Mouse (Mus musculus) embryonic facial prominence, embryonic 11.5 days (tissue): ENCODE results near the gene Pomgnt2. TPM values are rescaled to one million over a fixed set of nuclear protein-coding genes. Genes with fewer than 3 reads are reported as not detected.

Experiments used
- ATAC-seq: fragments of 200-750 bp; cut with Nextera tagmentation; replicated peaks from 2 replicates; pipeline ENCODE4 v1.8.0; 2017; ENCODE audit warnings: low read depth; ENCODE audit not compliant: insufficient number of reproducible peaks, low FRiP score, low TSS enrichment
- DNase-seq: peaks from one replicate; pipeline ENCODE4 v3.0.0-alpha.2; 2015; ENCODE audit warnings: low spot score
- H3K27ac ChIP-seq: fragments of 300-500 bp; sonication (generic); replicated peaks from 2 replicates; pipeline ENCODE4 v1.5.1; 2014; ENCODE audit warnings: mild to moderate bottlenecking, low read depth, low read length, control low read depth
- H3K27me3 ChIP-seq: fragments of 300-500 bp; sonication (generic); 2 replicates; pipeline ENCODE4 v1.6.1; 2014; ENCODE audit warnings: mild to moderate bottlenecking, low read length, moderate library complexity, mixed read lengths; ENCODE audit not compliant: control insufficient read depth, insufficient read depth
- H3K36me3 ChIP-seq: fragments of 300-500 bp; sonication (generic); replicated peaks from 2 replicates; pipeline ENCODE4 v1.6.1; 2014; ENCODE audit warnings: low read depth, mild to moderate bottlenecking, low read length, moderate library complexity, mixed read lengths; ENCODE audit not compliant: control insufficient read depth, insufficient read depth
- H3K4me1 ChIP-seq: fragments of 300-500 bp; sonication (generic); 2 replicates; pipeline ENCODE4 v1.6.1; 2014; ENCODE audit warnings: low read length, mixed read lengths; ENCODE audit not compliant: control insufficient read depth, insufficient read depth
- H3K4me2 ChIP-seq: fragments of 300-500 bp; sonication (generic); 2 replicates; pipeline ENCODE4 v1.6.1; 2014; ENCODE audit warnings: low read depth, mild to moderate bottlenecking, control low read depth, low read length, moderate library complexity
- H3K4me3 ChIP-seq: fragments of 300-500 bp; sonication (generic); 2 replicates; pipeline ENCODE4 v1.5.1; 2014; ENCODE audit warnings: low read depth, low read length, control low read depth
- H3K9ac ChIP-seq: fragments of 300-500 bp; sonication (generic); replicated peaks from 2 replicates; pipeline ENCODE4 v1.6.1; 2014; ENCODE audit warnings: mild to moderate bottlenecking, control low read depth, low read length
- H3K9me3 ChIP-seq: fragments of 300-500 bp; sonication (generic); replicated peaks from 2 replicates; pipeline ENCODE4 v1.6.1; 2016; ENCODE audit warnings: mild to moderate bottlenecking, low read length, inconsistent platforms, mixed read lengths; ENCODE audit not compliant: control insufficient read depth
- WGBS: fragments of 180-500 bp; shearing (Covaris S2); extraction: QIAGEN DNeasy Blood & Tissue Kit; methylation state at CpG from one replicate; pipeline ENCODE4 v1.1.7; 2014; 5-methylcytosine and 5-hydroxymethylcytosine counted together
- polyA plus RNA-seq: library from polyadenylated mRNA; unstranded; fragments of >200 nt; fragmentation: Nextera tagmentation; extraction: Ambion mirVana; gene quantifications from 2 replicates; pipeline ENCODE4 v1.2.1, GENCODE M21; 2014

Gene Pomgnt2
- polyA plus RNA-seq, 1 experiment from 2014 or later = 6.9 TPM

DNA sequence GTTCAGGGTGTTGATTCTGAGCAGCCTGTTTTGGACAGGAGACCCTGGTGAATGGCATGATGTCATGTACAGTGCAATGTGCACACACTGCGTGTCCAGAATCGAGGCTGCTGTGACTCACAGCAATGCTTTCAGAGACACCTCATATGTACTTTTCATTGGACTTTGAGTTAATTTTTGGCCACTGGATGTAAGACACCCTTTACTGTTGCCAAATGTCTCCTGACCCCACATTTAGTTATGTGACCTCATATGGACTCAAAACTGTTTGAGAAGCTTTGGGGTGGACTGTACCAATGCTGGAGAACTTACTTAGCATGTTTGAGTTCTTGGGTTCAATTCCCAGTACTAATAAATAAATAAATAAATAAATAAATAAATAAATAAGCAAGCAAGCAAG lies 13.8 kb upstream of the Pomgnt2 start:
- DNase-seq = no peak
- Histone ChIP-seq H3K4me1 (no peaks in the 10 kb centered on the region), H3K9me3 (no peaks in the 10 kb centered on the region), H3K27ac (no peak overlapping the region), H3K36me3 (no peaks in the 10 kb centered on the region), H3K27me3 (no peaks in the 10 kb centered on the region), H3K9ac (no peak overlapping the region), H3K4me3 (no peak overlapping the region), H3K4me2 (no peak overlapping the region)
- WGBS = 87% methylated on average over 2 of the region's 2 CpGs
- no peak for ATAC-seq

DNA sequence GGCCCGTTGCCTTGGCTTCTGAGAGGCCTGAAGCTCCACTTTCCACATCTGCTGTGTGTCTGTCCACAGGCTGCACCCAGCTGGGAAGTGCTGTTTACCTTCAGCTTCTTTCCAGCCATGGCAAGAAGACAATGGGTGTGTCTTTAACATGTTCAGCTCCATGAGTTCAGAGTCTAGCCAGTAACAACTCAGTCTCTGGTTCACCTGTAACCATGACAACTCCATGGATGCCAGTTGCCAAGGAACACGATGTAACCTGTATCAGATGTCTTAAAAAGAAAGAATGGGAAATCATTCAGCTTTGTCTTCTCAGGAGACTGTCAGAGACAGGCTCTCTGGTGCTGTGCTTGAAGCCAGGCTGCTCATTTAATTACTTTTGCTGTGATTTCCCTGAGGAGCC lies 12.0 kb upstream of the Pomgnt2 start:
- H3K36me3 ChIP-seq = no peaks in the 10 kb centered on the region
- H3K27me3 ChIP-seq = no peaks in the 10 kb centered on the region
- WGBS = 45% methylated on average over 2 of the region's 2 CpGs
- ATAC-seq (no peak), DNase-seq (no peak)
- H3K4me2 ChIP-seq = no peak overlapping the region
- no peak overlapping the region for H3K4me3 ChIP-seq
- no peaks in the 10 kb centered on the region for H3K4me1 ChIP-seq
- no peak overlapping the region for H3K27ac ChIP-seq
- no peak overlapping the region for H3K9ac ChIP-seq
- no peaks in the 10 kb centered on the region for H3K9me3 ChIP-seq

DNA sequence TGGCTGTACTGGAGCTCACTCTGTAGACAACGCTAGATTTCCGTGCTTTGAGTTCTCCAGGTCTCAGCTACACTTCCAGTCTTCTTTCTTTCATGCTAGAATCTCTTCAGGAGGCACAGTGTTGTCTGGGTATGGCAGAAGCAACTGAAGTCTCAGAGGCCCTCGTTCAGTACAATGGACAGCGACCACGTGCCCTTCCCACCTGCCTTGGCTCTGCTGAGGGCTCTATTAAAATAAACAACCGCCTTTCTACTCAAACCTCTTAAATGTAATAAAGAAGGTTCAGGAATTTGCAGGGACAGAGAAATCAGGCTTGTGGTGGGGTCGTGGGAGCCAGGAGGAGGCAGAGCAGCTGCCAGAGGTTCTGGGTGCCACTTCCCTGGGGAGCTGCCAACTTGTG lies 9.7 kb upstream of the Pomgnt2 start:
- no peak overlapping the region for H3K4me3 ChIP-seq
- no peak overlapping the region for H3K4me2 ChIP-seq
- no peaks in the 10 kb centered on the region for H3K27me3 ChIP-seq
- H3K4me1 ChIP-seq = no peaks in the 10 kb centered on the region
- H3K27ac ChIP-seq = no peak overlapping the region
- WGBS = 10% methylated on average over 7 of the region's 7 CpGs
- no peak overlapping the region for H3K9ac ChIP-seq
- DNase-seq (peak; percentile 82), ATAC-seq (no peak)
- no peaks in the 10 kb centered on the region for H3K36me3 ChIP-seq
- H3K9me3 ChIP-seq = no peaks in the 10 kb centered on the region

DNA sequence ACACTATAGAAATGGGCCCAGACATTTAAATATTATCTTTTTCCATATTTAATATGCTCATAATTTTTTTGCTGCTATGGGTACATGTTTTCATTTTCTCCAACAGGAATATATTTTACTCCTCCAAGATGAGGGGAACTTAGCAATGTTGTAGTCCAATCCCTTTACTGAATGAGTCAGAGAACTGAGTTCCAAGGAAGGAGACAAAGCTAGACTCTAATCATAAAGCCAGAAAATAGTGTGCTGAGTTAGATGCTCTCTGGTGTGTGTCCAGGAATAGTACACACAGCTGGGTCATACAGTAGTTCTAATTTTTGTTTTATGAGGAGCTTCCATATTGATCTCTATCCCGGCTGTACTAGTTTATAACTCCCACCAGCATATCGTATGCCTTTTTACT lies 9.3 kb upstream of the Pomgnt2 start:
- Histone ChIP-seq H3K4me2 (no peak overlapping the region), H3K27me3 (no peaks in the 10 kb centered on the region), H3K9me3 (no peaks in the 10 kb centered on the region), H3K36me3 (no peaks in the 10 kb centered on the region), H3K9ac (no peak overlapping the region), H3K27ac (no peak overlapping the region), H3K4me1 (no peaks in the 10 kb centered on the region), H3K4me3 (no peak overlapping the region)
- WGBS = 92% methylated on average over 2 of the region's 2 CpGs
- no peak for ATAC-seq
- DNase-seq = no peak

DNA sequence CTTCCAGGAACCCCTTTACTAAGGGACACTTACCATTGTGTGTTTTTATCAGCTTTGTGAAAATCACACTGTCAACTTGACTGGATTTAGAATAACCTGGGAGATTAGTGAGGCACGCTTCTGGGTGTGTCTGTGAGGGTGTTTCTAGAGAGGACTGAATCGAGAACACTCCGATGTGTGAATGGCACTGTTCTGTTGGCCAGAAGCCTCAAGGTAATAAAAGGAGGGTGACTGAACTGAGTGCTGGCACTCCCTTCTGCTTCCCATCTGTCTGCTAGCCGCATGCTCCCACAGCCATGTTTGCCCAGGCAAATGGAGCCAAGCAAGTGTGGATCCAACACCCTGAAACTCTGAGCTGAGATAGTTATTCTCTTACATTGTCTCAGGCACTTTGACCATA lies 1.1 kb upstream of the Pomgnt2 start:
- Histone ChIP-seq H3K4me3 (no peak overlapping the region), H3K4me1 (no peaks in the 10 kb centered on the region), H3K4me2 (no peak overlapping the region), H3K9me3 (no peaks in the 10 kb centered on the region), H3K27me3 (no peaks in the 10 kb centered on the region), H3K36me3 (no peaks in the 10 kb centered on the region), H3K9ac (no peak overlapping the region), H3K27ac (no peak overlapping the region)
- no peak for ATAC-seq
- 85% methylated on average over 4 of the region's 4 CpGs for whole genome bisulfite sequencing
- no peak for DNase-seq

DNA sequence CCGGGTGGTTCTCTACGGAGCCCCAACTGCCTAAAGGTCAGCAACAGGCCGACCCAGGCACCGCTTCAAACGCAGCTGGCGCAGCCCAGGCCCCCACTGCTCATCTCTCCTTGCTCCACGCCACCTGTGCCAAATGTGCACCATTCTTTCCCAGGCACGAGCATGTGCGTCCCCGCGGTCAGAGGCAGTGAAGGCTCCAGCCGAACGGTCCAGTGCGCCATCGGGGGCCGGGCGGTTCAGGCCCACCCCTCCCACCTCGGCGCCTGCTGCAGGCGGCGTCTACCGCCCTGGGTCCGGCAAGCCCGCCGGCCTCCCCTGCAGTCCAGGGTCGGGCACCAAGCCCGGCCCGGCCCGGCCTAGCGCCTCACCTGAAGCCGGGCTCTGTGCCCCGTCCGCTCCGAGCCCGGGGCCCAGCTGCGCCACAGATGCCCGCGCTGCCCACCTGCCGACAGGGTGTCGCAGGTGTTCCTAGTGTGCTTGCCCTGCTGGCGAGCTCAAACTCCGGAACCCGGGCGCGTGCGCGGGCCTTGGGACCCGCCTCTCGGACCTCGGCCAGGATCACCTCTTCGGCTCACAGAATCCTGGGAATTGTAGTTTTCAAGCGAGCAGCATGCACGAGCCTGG lies 1.3 kb downstream of the Pomgnt2 start:
- H3K4me3 ChIP-seq = peak overlapping the region; percentile 66
- H3K27ac ChIP-seq = no peak overlapping the region
- under 1% methylated on average over 52 of the region's 53 CpGs for WGBS
- DNase-seq = peak; percentile 90
- no peaks in the 10 kb centered on the region for H3K9me3 ChIP-seq
- H3K9ac ChIP-seq = peak overlapping the region; percentile 71
- H3K4me2 ChIP-seq = peak overlapping the region; percentile 64
- no peaks in the 10 kb centered on the region for H3K27me3 ChIP-seq
- H3K36me3 ChIP-seq = no peaks in the 10 kb centered on the region
- no peaks in the 10 kb centered on the region for H3K4me1 ChIP-seq
- peak; percentile 78 for ATAC-seq

DNA sequence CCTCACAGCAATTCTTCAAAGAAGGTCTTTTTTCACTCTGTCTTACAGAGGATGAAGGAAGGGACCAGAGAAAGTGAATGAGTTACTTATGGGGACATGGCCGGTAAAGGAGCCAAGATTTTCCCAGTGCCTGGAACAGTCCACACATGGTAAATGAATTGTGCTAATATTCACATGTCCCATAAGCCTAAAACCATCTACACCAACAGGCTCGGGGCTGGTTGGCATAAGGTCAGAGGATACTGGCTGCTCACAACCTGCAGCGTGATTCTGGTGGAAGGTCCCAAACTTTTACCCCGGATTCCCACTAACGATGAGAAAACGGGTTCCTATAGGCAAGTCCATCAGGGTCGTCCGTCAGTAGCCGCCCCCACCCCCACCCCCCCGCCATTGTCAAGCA lies 1.8 kb downstream of the Pomgnt2 start:
- H3K36me3 ChIP-seq = no peaks in the 10 kb centered on the region
- 20% methylated on average over 10 of the region's 10 CpGs for WGBS
- no peaks in the 10 kb centered on the region for H3K27me3 ChIP-seq
- peak overlapping the region; percentile 66 for H3K4me3 ChIP-seq
- peak overlapping the region; percentile 71 for H3K9ac ChIP-seq
- no peak overlapping the region for H3K27ac ChIP-seq
- ATAC-seq = no peak
- H3K4me2 ChIP-seq = peak overlapping the region; percentile 64
- no peaks in the 10 kb centered on the region for H3K4me1 ChIP-seq
- no peaks in the 10 kb centered on the region for H3K9me3 ChIP-seq
- no peak for DNase-seq

DNA sequence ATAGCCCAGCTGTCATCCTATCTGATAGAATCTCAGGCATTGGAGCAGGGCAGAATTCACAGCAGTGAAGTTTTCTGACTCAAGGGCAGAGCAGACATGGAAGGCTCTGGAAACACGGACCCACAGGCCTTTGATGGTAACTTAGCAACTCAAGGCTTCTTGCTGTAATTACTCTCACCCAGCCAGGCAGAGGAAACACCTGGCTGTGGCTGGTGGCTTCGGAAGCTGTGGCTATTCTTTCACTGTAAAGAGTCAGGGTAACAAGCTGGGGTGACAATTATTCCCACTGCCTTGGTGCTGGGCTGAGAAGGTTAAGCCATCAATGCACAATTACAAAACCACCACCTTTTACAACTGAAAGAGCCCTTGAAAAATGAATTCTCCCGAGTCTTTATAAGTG lies 3.9 kb downstream of the Pomgnt2 start:
- Histone ChIP-seq H3K27me3 (no peaks in the 10 kb centered on the region), H3K9me3 (no peaks in the 10 kb centered on the region), H3K4me1 (no peaks in the 10 kb centered on the region), H3K4me2 (no peak overlapping the region), H3K4me3 (no peak overlapping the region), H3K27ac (no peak overlapping the region), H3K9ac (no peak overlapping the region), H3K36me3 (no peaks in the 10 kb centered on the region)
- WGBS = 71% methylated on average over 3 of the region's 3 CpGs
- ATAC-seq (no peak), DNase-seq (no peak)
